Mouse (Mus musculus) cerebellum, adult 2 months (tissue): ENCODE results near the gene 0610010K14Rik.

Experiments used
- CTCF ChIP-seq: fragments of 200-500 bp; IDR thresholded peaks from 2 replicates; pipeline ENCODE4 v1.5.1; 2011; ENCODE audit warnings: low read depth, mild to moderate bottlenecking, control low read depth, low read length, moderate library complexity, borderline replicate concordance; ENCODE audit not compliant: insufficient read depth
- POLR2A ChIP-seq: fragments of 200-500 bp; IDR thresholded peaks from 2 replicates; pipeline ENCODE4 v1.6.1; 2011; ENCODE audit warnings: low read length, control low read depth, borderline replicate concordance; ENCODE audit not compliant: insufficient read depth

- TF ChIP-seq CTCF (peak; percentile 67; the same call in 1 of the 2 replicates), POLR2A (no peak)
These were observed 24.8 kb downstream of the 0610010K14Rik start for GRCm38 (mm10) chr11:70212896-70213295.
